Mouse (Mus musculus) T-cell, adult 2 months (primary cell): ENCODE measurements around the gene Carmil1.

Experiments used
- DNase-seq: peaks from one replicate; pipeline ENCODE4 v3.0.0; 2022; ENCODE audit warnings: low spot score

The Carmil1 gene

GRCm38 (mm10) chr13:24103152-24103551 is 177.4 kb downstream of the Carmil1 start:
- DNase-seq = no peak

- DNase-seq = no peak
These were observed 178.3 kb downstream of the Carmil1 start for GRCm38 (mm10) chr13:24102256-24102655.

DNA sequence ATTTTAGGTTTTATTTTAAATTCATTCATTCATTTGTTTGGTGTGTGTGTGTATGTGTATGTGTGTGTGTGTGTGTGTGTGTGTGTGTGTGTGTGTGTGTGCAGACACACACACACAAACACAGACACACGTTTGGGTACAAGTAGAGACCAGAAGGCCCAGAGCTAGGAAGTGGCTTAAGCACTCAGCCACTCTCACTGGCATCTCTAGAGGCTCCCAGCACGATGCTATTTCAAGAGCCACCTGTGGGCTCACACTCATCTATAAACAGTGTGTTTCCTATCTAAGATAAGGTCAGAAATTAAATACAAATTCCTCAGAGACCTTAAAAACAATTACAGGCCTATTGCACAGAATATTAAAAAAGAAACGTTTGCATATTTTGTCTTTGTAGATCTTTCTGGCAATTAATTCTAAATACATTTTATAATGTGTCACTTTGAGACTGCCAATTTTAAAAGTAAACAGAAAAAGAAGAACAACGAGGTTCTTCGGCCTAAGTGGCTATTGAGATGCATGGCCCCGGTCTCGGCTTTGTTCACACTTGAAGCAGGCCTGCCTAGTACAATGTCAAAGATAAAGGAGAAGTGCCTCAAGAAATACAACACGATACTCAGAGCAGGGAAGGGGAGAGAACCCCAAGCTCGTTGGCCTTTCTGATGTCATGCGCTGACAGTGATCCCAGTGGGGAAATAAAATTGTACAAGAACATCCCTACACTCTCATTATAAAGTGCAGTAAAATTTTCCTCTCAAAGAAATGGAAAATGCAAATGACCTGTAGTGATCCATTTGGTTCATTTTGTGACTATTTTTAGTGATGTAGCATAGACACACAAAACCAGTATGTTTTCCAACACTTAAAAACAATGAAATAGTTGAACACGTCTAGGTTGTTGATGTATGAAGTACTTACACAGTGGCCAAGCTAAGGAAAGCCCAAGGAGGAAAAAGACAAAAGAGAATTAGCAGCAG is 179.2 kb downstream of the Carmil1 start:
- no peak for DNase-seq

DNA sequence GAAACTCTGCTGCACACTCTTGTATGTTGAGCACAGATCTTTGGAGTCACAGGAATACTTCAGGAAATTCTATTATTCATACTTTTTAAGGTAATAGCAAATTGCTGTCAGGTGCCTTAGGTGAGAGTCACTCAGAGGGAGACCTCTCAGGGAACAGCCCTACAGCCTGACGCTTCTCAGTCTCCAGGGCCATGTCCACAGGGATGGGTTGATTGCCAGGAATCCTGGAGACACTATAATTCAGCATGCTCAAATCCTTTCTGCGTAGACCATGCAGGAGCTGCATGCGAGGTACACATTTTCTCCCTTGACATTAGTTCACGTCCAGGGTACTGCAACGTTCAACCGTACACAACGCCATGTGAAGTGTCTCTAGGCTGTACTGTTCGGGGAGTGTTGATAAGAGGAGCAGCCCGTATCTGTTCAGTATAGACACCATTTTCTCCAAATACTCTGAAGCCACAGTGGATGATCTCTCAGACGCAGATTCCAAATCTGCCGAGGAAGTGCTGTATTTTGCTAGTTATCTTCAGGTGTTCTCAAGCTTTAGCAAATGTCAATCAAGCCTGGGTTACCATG is 180.0 kb downstream of the Carmil1 start:
- DNase-seq = no peak

GRCm38 (mm10) chr13:24096573-24096972 is 184.0 kb downstream of the Carmil1 start:
- DNase-seq = no peak

GRCm38 (mm10) chr13:24094825-24095547 is 185.6 kb downstream of the Carmil1 start:
- no peak for DNase-seq

GRCm38 (mm10) chr13:24093108-24093507 is 187.5 kb downstream of the Carmil1 start:
- no peak for DNase-seq

DNA sequence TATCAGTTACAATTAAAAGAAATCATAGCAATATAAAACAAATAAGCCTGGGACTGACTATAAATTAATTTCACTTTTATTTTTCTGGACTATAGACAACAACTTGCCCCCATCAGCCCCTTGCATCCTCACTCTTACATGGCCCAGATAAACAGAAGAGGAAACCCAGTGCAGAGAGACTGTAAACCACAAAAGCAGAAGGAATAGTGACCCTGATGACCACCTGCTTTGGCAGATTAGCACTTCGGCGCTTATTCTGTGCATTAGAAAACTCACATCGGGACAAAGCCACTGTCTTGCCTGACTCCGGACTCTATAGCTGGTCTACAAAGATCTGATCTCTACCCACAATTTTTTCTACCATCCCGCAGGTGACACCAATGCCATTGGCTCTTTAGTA is 188.5 kb downstream of the Carmil1 start:
- no peak for DNase-seq

- no peak for DNase-seq
These were observed 198.4 kb downstream of the Carmil1 start for GRCm38 (mm10) chr13:24082153-24082552.

- no peak for DNase-seq
These were observed 198.9 kb downstream of the Carmil1 start for GRCm38 (mm10) chr13:24081698-24082097.

GRCm38 (mm10) chr13:24072588-24072987 is 208.0 kb downstream of the Carmil1 start:
- DNase-seq = no peak

DNA sequence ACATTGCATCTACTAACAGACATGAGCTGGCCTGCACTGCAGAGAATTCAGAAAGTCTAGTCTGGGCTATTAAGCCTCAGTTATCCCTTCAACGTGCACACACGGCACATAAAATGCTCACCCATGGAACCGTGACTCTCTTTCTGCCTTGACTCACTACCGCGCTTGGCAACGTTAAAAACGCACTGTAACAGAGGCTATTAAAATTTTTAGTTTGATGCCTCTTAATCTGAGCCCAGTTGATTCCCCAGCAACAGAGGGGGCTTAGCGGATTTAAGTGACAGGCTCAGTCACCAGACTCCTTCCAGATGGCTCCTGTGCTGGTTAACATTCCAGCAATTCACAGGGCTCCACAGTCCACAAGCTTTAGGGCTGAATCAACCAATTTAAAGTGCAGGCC is 213.0 kb downstream of the Carmil1 start:
- no peak for DNase-seq

DNA sequence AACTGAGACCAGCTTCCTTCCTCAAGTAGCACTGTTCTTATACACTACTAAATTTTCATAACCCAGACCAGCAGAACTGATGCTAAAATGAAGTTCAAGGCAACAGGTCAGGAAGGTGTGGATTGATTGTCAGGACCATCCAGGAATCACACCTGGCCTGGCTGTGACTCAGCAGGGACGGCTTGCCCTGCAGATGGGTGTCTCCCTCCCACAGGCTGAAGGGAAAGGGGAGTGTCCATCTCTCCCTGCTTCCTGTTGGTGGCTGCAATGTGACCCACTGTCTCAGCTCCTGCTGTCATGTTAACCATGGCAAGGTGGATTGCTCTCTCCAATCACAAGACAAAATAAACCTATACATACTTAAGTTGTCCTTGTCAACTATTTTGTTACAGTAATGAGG is 215.1 kb downstream of the Carmil1 start:
- DNase-seq = no peak

- DNase-seq = no peak
These were observed 217.8 kb downstream of the Carmil1 start for GRCm38 (mm10) chr13:24062770-24063169.

GRCm38 (mm10) chr13:24055072-24055869 is 225.3 kb downstream of the Carmil1 start:
- DNase-seq = no peak

GRCm38 (mm10) chr13:24051496-24051895 is 229.1 kb downstream of the Carmil1 start:
- no peak for DNase-seq

DNA sequence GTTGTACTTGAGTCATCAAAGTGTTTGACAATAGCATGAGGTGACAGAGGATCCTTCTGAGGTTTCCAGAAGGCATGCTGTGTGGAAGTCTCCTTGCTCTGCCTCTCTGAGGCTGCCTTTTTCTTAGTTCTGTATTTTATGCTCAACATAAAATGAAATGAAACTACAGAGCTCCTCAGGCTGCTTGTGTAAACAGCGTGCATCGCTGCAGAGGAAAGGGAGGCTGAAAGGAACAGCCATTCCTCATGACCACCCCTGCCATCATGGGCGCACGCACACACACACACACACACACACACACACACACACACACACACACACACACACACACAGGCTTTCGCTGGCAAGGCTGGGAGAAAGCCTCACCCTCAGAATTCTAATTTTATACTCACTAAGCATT is 230.3 kb downstream of the Carmil1 start:
- DNase-seq = no peak

GRCm38 (mm10) chr13:24049267-24050034 is 231.1 kb downstream of the Carmil1 start:
- DNase-seq = no peak

- DNase-seq = no peak
These were observed 232.0 kb downstream of the Carmil1 start for GRCm38 (mm10) chr13:24048611-24049010.

- DNase-seq = no peak
These were observed 235.3 kb downstream of the Carmil1 start for GRCm38 (mm10) chr13:24045271-24045670.

DNA sequence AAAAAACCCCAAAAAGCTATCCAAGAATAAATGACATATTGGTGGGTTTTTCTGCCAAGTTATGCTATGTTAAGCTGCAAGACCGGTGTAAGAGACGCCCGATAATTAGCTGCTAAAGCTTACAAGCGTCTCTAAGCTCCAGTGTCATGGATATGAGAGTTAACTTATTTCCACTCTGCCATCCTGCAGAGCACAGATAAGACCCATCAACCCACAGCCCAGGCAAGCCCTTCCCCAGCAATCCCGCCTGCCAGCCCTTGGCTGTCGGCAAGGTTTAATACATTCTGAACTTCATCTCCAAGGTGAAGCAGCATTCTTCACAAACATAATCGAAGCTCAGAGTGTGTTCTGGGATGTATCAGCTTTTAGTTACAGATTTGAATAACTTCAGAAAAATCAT is 240.4 kb downstream of the Carmil1 start:
- no peak for DNase-seq
